Mouse (Mus musculus): Measurements from ENCODE around the gene Sowahb. TPM values are rescaled to one million over a fixed set of nuclear protein-coding genes. Genes with fewer than 3 reads are reported as not detected.

Sowahb gene
- polyA plus RNA-seq, 1 experiment from 2014 or later = not detected

DNA sequence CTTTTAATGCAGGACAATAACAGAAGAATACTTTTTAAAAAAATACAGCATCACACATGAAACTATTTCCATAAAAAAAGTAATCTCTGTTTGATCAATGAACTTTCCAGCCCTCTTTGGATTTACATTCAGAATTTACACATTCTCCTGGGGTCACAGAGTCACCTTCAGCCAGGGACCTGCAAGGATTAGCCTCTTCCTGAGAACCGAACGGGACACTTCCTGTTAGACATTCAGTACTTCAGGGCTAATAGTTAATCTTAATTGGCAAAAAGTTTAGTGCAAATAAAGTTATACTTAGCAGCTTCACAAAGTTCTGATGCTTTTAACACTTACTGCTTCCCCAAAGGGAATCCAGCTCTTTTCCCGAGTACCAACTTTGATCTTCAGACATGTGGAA is 3.5 kb downstream of the Sowahb start:
- no peak overlapping the region for H3K9ac ChIP-seq
- H3K4me1 ChIP-seq = peaks cover 23% of the 10 kb centered on the region

DNA sequence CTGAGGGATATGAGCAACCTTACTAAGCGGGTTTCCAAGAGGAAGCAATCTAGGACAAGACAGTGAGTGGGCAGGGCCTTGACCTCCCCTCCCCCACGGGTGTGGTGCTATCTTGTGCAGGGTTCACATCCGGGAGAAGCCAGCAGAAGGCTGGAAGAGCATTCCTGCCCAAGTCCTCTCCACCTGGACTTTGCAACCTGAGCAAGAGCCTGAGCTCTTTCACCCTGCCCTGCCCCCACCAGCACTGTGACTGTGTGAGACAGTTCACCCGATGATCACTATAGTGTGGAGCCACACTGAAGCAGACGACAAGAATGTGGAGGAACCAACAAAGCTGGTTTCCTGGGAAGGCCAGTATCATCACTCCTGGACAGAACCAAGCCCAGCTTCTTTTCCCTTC is 4.7 kb downstream of the Sowahb start:
- no peak for ATAC-seq (ENCODE audit: extremely low read depth, insufficient number of reproducible peaks, low FRiP score, low TSS enrichment)
- WGBS = 37% methylated on average over 5 of the region's 5 CpGs
- H3K9me3 ChIP-seq = no peaks in the 10 kb centered on the region
- H3K9ac ChIP-seq = no peak overlapping the region
- peaks cover 38% of the 10 kb centered on the region for H3K27me3 ChIP-seq (replicated peaks)
- H3K36me3 ChIP-seq = no peaks in the 10 kb centered on the region
- H3K4me1 ChIP-seq = peaks cover 22% of the 10 kb centered on the region
- H3K27ac ChIP-seq (replicated peaks) = no peak overlapping the region
- no peak overlapping the region for H3K4me2 ChIP-seq
- H3K4me3 ChIP-seq = no peak overlapping the region

More for the DNA sequence above, 3.5 kb downstream of the Sowahb start:
- no peak for ATAC-seq (ENCODE audit: extremely low read depth, insufficient number of reproducible peaks, low FRiP score, low TSS enrichment)
- H3K4me2 ChIP-seq = no peak overlapping the region
- H3K36me3 ChIP-seq = no peaks in the 10 kb centered on the region
- H3K27me3 ChIP-seq (replicated peaks) = peaks cover 50% of the 10 kb centered on the region
- H3K27ac ChIP-seq (replicated peaks) = no peak overlapping the region
- H3K9me3 ChIP-seq = no peaks in the 10 kb centered on the region
- 49% methylated on average over 3 of the region's 3 CpGs for WGBS
- H3K4me3 ChIP-seq = no peak overlapping the region

DNA sequence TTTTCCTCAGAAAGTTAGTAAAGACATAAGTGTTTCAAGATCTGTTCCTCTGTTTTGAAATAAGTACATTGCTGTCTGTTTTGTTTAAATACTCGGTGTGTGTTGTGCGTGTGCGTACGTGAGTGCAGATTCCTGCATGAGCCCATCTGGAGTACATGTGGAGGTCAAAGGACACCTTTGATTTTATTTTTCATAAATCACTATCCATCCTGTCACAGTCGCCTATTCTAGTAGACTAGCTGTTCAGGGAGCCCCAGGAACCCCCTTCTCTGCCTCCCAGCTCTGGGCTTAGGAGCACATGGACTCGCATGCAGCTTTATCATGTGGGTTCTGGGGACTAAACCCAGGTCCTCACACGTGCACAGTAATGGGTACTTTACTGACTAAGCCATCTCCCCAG is 8.6 kb downstream of the Sowahb start:
- no peaks in the 10 kb centered on the region for H3K36me3 ChIP-seq
- 78% methylated on average over 7 of the region's 7 CpGs for WGBS
- no peaks in the 10 kb centered on the region; the same call in 1 of the 2 replicates for H3K27me3 ChIP-seq (replicated peaks)
- H3K9ac ChIP-seq = no peak overlapping the region
- no peak overlapping the region for H3K4me3 ChIP-seq
- H3K27ac ChIP-seq (replicated peaks) = no peak overlapping the region
- no peak for ATAC-seq (ENCODE audit: extremely low read depth, insufficient number of reproducible peaks, low FRiP score, low TSS enrichment)
- no peak overlapping the region for H3K4me2 ChIP-seq
- H3K9me3 ChIP-seq = no peaks in the 10 kb centered on the region
- H3K4me1 ChIP-seq = peaks cover 11% of the 10 kb centered on the region

DNA sequence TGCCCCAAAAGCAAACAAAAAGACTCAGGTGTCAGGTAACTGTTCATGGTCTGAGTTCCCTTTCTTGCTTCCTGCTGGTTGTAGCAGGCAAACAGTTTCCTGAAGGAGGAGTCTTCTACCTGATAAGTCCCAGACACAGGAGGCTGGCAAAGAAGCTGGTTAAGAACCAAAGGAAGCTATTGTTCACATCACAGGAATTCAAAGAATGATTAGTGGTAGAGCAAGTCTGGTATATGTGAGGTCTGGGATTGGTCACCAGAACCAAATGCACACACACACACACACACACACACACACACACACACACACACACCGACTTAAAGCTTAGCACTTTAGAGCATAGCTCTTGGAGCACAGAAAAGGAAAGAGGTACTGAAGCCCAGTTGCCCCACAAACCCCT is 9.5 kb downstream of the Sowahb start:
- H3K36me3 ChIP-seq = no peaks in the 10 kb centered on the region
- H3K4me1 ChIP-seq = peaks cover 16% of the 10 kb centered on the region
- no peaks in the 10 kb centered on the region for H3K9me3 ChIP-seq
- 25% methylated on average over 1 of the region's 1 CpGs for WGBS
- H3K9ac ChIP-seq = no peak overlapping the region
- H3K4me3 ChIP-seq = no peak overlapping the region
- no peaks in the 10 kb centered on the region for H3K27me3 ChIP-seq (replicated peaks)
- ATAC-seq (ENCODE audit: extremely low read depth, insufficient number of reproducible peaks, low FRiP score, low TSS enrichment) = no peak
- H3K4me2 ChIP-seq = no peak overlapping the region
- H3K27ac ChIP-seq (replicated peaks) = no peak overlapping the region

DNA sequence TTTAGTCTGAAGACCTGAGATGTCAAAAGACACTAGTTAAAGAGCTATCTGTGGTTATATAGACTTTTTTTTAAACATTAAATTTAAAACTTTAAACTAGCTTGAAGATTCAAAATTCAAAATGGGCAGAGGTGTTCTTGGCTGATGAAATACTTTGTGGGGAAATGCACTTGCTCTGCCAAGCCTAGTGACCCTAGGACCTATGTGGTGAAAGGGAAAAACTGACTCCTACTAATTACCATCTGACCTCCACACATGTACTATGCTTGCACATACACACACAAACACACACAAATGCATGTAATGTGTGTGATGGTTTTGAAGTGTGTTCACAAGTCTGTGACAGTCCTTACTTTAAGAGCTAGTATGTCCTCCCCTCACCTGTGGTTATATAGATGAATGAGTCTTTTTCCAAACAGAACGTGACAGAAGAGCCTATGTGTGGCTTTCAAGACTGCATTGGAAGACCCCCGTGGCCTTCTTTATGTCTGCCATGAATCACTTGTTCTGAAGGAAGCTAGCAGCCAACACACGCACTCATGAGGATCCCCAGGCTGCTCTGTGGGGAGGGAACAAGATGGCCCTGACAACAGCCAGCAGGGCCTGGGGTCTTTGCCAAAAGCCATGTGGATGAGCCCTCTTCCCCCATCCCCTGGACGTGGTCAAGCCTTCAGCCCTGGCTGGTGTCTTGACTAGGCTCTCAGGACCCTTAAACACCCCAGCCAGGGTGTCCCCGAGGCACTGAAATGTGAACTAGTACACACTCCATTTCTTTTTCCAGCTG is 11.5 kb downstream of the Sowahb start:
- ATAC-seq (ENCODE audit: extremely low read depth, insufficient number of reproducible peaks, low FRiP score, low TSS enrichment) = no peak
- no peaks in the 10 kb centered on the region for H3K27me3 ChIP-seq (replicated peaks)

DNA sequence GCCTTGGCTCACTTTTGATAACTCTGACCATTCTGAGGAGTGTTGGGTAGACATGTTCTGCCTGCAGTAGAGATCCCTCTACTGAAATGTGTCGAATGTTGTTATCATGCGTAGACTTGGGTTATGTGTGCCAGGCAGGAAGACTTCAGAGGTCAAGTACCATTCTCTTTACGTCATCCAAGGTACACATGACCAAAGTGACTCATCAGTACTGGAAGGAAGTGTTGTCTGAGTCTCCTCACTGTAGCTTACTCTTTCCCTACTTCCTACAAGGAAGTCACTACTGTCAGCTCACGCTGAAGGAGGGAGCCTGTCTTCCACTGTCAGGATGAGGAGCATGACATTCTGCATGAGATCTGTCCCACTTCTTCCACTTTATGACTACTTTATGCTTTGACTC is 12.2 kb downstream of the Sowahb start:
- Histone ChIP-seq H3K4me2 (no peak overlapping the region), H3K9me3 (no peaks in the 10 kb centered on the region), H3K4me3 (no peak overlapping the region), H3K27ac (replicated peaks) (no peak overlapping the region), H3K4me1 (peaks cover 18% of the 10 kb centered on the region), H3K36me3 (no peaks in the 10 kb centered on the region), H3K9ac (no peak overlapping the region), H3K27me3 (replicated peaks) (no peaks in the 10 kb centered on the region)
- no peak for ATAC-seq (ENCODE audit: extremely low read depth, insufficient number of reproducible peaks, low FRiP score, low TSS enrichment)
- WGBS = 47% methylated on average over 4 of the region's 4 CpGs

More for the DNA sequence above, 11.5 kb downstream of the Sowahb start:
- 80% methylated on average over 5 of the region's 5 CpGs for WGBS
- peaks cover 16% of the 10 kb centered on the region for H3K4me1 ChIP-seq
- H3K4me3 ChIP-seq = no peak overlapping the region
- H3K9me3 ChIP-seq = no peaks in the 10 kb centered on the region
- H3K4me2 ChIP-seq = no peak overlapping the region
- H3K27ac ChIP-seq (replicated peaks) = no peak overlapping the region
- no peak overlapping the region for H3K9ac ChIP-seq
- H3K36me3 ChIP-seq = no peaks in the 10 kb centered on the region

DNA sequence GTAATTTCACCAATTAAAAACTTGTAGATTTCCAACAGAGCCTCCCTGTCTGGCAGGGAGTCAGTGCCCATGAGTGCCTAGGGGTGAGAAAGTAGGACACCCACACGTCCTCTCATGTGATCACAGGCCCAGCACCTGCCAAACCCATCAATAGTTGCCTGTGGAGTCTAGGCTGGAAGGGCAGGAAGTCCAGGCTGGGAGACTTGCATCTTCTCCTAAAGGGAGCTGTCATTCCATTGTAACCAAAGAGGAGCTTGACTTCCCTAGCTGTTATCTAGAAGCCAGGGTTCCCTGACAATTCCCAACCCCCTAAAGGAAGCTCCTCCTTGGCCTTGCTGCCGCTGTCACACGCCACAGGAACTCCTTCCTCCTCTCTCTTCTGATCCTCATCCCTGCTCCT is 14.0 kb downstream of the Sowahb start:
- Histone ChIP-seq H3K9me3 (no peaks in the 10 kb centered on the region), H3K4me1 (peaks cover 36% of the 10 kb centered on the region), H3K9ac (no peak overlapping the region), H3K27ac (replicated peaks) (0 out of 2 replicates have a peak overlapping the region, but pooled peaks have one; percentile 43), H3K27me3 (replicated peaks) (no peaks in the 10 kb centered on the region), H3K36me3 (no peaks in the 10 kb centered on the region), H3K4me2 (no peak overlapping the region), H3K4me3 (no peak overlapping the region)
- WGBS = 46% methylated on average over 3 of the region's 3 CpGs
- ATAC-seq (ENCODE audit: extremely low read depth, insufficient number of reproducible peaks, low FRiP score, low TSS enrichment) = no peak; the same call in 1 of the 2 replicates

DNA sequence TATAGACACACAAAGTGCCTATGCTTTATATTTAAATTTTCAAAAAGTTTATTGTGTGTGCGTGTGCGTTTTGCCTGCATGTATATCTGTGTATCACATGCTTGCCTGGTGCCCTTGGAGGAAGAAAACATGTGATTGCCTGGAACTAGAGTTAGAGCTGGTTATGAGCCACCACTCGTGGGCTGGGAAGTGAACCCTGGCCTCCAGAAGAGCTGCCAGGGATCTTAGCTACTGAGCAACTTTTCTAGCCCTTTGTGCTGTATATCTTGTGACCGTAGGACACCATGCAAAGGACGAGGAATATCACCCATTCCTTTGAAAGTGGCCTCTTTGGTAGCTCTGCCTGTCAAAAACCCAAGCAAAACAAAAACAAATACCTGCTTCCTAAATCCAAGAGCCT is 14.4 kb downstream of the Sowahb start:
- no peak overlapping the region for H3K9ac ChIP-seq
- no peaks in the 10 kb centered on the region for H3K27me3 ChIP-seq (replicated peaks)
- no peak overlapping the region for H3K4me3 ChIP-seq
- H3K36me3 ChIP-seq = no peaks in the 10 kb centered on the region
- 0 out of 2 replicates have a peak overlapping the region, but pooled peaks have one; percentile 43 for H3K27ac ChIP-seq (replicated peaks)
- no peaks in the 10 kb centered on the region for H3K9me3 ChIP-seq
- peaks cover 38% of the 10 kb centered on the region for H3K4me1 ChIP-seq
- ATAC-seq (ENCODE audit: extremely low read depth, insufficient number of reproducible peaks, low FRiP score, low TSS enrichment) = no peak
- no peak overlapping the region for H3K4me2 ChIP-seq
- 76% methylated on average over 5 of the region's 5 CpGs for WGBS

DNA sequence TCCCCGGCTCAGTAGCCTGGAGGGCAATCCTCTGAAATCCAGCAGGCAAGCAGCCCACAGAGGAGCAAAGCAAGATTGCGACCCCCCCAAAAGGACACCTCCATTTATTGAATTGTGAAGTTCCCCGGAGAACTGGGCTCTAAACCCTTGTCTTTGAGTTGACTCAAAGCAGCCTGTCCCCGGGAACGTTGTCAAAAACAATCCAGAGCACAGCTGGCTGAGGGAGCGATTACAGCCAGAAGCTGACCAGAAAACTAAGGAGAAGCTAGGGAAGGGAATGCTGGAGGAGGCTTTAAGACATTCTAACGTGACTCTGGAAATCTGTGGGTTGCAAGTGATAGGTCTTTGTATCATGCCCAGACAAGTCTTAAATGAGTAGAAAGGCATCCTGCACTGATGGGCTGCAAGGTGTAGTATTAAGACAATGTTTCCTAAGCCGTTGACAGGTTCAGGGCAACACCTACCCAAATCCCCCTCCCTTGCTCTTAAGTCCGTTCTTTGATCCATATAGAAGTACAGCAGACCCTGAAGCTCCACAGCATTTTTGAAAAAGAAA is 17.6 kb downstream of the Sowahb start:
- no peaks in the 10 kb centered on the region for H3K36me3 ChIP-seq
- no peaks in the 10 kb centered on the region for H3K27me3 ChIP-seq (replicated peaks)
- H3K4me2 ChIP-seq = peak overlapping the region; percentile 41
- H3K9ac ChIP-seq = peak overlapping the region; percentile 52
- H3K4me3 ChIP-seq = no peak overlapping the region
- WGBS = 37% methylated on average over 9 of the region's 9 CpGs
- H3K27ac ChIP-seq (replicated peaks) = peak overlapping the region; percentile 65
- no peaks in the 10 kb centered on the region for H3K9me3 ChIP-seq
- no peak for ATAC-seq (ENCODE audit: extremely low read depth, insufficient number of reproducible peaks, low FRiP score, low TSS enrichment)
- H3K4me1 ChIP-seq = peaks cover 43% of the 10 kb centered on the region

DNA sequence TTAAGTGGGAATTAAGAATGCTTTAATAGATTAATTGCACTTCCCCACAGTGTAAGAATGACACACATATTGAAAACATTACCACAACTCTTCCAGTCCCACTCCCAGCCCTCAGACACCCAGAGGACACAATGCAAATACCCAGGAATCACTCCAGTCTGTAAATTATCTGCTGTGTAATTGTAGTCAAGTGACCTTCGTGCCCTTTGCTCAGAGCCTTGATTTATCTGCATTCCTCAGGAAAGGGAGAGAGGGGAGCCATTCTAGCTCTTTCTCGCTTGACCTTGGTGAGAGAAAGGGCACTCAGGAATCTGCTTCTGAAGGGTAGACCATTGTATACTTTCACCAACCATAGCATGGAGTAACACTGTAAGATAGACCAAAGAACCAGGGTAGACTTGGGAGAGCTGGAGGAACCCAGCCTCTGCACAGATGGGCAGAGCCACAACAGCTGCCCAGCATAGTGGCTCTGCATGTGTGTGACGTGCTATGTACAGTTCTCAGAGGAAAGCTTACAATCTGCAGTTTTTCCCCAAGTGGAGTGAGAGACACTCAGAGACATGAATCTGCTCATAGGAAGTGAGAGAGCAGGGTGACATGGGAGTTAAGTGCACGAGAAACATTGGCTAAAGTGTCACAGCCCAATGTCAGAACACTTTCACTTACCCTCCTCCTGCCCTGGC is 18.2 kb downstream of the Sowahb start:
- Histone ChIP-seq H3K4me3 (no peak overlapping the region), H3K27ac (replicated peaks) (peak overlapping the region; percentile 65), H3K9ac (peak overlapping the region; percentile 52), H3K9me3 (no peaks in the 10 kb centered on the region), H3K27me3 (replicated peaks) (no peaks in the 10 kb centered on the region), H3K36me3 (no peaks in the 10 kb centered on the region), H3K4me1 (peaks cover 43% of the 10 kb centered on the region), H3K4me2 (peak overlapping the region; percentile 41)
- 26% methylated on average over 4 of the region's 4 CpGs for WGBS
- no peak for ATAC-seq (ENCODE audit: extremely low read depth, insufficient number of reproducible peaks, low FRiP score, low TSS enrichment)

DNA sequence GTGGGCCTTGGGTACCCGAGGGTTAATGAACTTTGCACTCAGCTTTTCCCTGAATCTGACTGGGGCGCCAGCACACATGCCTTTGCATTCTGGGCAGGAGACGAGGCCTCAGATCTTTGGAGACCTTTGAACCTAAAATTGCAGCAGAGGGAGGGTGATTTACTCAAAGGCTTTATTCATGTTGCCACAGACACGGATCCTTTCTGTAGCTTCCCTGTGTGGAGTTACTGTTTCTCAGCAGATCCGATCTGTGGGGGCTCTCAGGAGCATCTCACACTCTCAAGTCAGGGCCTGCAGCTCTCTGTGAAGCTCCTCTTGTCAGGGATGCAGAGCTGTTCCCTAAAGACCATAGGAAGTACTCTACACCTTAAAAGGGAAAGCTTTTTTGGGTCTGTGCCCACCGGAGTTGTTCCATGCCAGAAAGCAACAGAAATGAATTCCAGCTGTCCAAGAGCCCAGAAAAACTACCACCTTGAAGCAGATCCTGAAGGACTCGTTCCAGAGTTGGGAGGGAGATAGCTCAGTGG is 20.0 kb downstream of the Sowahb start:
- peak overlapping the region; percentile 26 for H3K27ac ChIP-seq (replicated peaks)
- no peak for ATAC-seq (ENCODE audit: extremely low read depth, insufficient number of reproducible peaks, low FRiP score, low TSS enrichment)

More for the DNA sequence above, 20.0 kb downstream of the Sowahb start:
- H3K4me1 ChIP-seq = peaks cover 43% of the 10 kb centered on the region
- H3K9ac ChIP-seq = no peak overlapping the region
- no peak overlapping the region for H3K4me3 ChIP-seq
- no peaks in the 10 kb centered on the region for H3K36me3 ChIP-seq
- H3K27me3 ChIP-seq (replicated peaks) = no peaks in the 10 kb centered on the region
- 30% methylated on average over 7 of the region's 7 CpGs for WGBS
- H3K4me2 ChIP-seq = no peak overlapping the region
- H3K9me3 ChIP-seq = no peaks in the 10 kb centered on the region
